Mouse (Mus musculus) ovary, adult 10 weeks (tissue): ENCODE data around the gene Gk. TPM values are rescaled to one million over a fixed set of nuclear protein-coding genes. Genes with fewer than 3 reads are reported as not detected.

ENCODE experiments used
- polyA plus RNA-seq: library from polyadenylated mRNA; stranded (reverse); fragments of 350-450 nt; fragmentation: Illumina TruSeq; extraction: RNeasy Lipid Tissue Mini Kit (QIAGEN cat#74804); gene quantifications from one replicate; pipeline ENCODE4 v1.2.3, GENCODE M21; 2014

Gk gene
- polyA plus RNA-seq: 19.2 TPM

DNA sequence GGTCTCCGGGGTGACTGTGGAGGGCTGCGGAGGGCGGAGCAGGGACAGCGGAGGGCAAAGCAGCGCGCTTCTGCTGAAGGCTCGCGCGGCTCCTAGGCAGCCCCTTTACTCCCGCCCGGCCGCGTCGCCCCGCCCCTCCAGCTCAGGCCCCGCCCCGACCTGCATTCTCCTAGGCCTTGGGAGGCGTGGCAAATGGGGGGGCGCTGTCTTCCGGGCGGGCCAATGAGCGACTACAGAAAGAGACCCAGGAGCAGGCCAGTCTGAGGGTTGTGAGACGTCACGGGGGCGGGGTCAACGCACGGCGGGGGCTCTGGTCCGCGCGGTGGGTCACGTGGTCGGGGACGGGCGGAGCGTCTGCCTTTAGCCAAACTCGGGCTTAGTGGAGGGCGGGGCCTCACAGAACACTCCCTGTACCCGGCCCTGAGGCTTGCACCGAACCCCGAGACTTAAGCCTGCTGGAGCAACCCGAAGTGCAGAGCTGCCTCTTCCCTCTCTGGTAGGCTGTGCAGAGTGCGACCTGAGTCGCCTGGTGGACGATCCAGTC, at the start of gene Gk:
Gene Gk (minus strand): TSS at position 276 of the 544 bp plus-strand sequence.

Other genes starting within 250 kb of the Gk start
- 39.4 TPM for gene Tab3, start 202.8 kb downstream of the Gk start, polyA plus RNA-seq
- gene 5430427O19Rik, start 93.5 kb upstream of the Gk start, polyA plus RNA-seq: 1.6 TPM